Mouse (Mus musculus) embryonic stem cell, embryonic (primary cell): Measurements from ENCODE around the gene Tmem144.

Experiments used
- CTCF ChIA-PET, 4 experiments: fragments of 300-600 bp in 2 of 4; fragments of 350-600 bp in 2 of 4; sonication (Branson Sonifier 250); formaldehyde crosslinking; loops; one replicate each; lab custom pipeline; 2022; ENCODE audit warnings: inconsistent platforms in 2 of 4; lab: Charles Lee
- POLR2A ChIA-PET, 4 experiments: fragments of 300-600 bp in 2 of 4; fragments of 350-600 bp in 2 of 4; sonication (Branson Sonifier 250); formaldehyde crosslinking; loops; one replicate each; lab custom pipeline; 2022; ENCODE audit warnings: antibody characterized with exemption in 4 of 4, inconsistent platforms in 1 of 4; lab: Charles Lee

The Tmem144 gene

GRCm38 (mm10) chr3:79852654-79853166 lies at the start of gene Tmem144:
Tmem144 (minus strand) TSS chr3:79852773.
- ChIA-PET CTCF (interaction anchor here in 1 of 4 experiments (2.4 kb wide), 1 partner anchor 10 kb away, joined by 10 read pairs; no protein-coding TSS in a partner anchor), POLR2A (interaction anchor here in 2 of 4 experiments (0.7 to 4.7 kb wide), 3 partner anchors 10 to 961 kb away, joined by 3 to 25 read pairs (median 8); no protein-coding TSS in a partner anchor)

- CTCF ChIA-PET, result no interaction called here
Observed at GRCm38 (mm10) chr3:79901734-79902133, 49.2 kb upstream of the Tmem144 start.

GRCm38 (mm10) chr3:79901321-79901720 lies 48.7 kb upstream of the Tmem144 start:
- ChIA-PET POLR2A (no interaction called here), CTCF (no interaction called here)

More at GRCm38 (mm10) chr3:79901734-79902133, 49.2 kb upstream of the Tmem144 start:
- POLR2A ChIA-PET, result no interaction called here

- CTCF ChIA-PET, result no interaction called here
- POLR2A ChIA-PET, result interaction anchor here in 1 of 4 experiments (0.6 kb wide), 1 partner anchor 285 kb away, joined by 4 read pairs; no protein-coding TSS in a partner anchor
Observed at GRCm38 (mm10) chr3:79900502-79900901, 47.9 kb upstream of the Tmem144 start.

GRCm38 (mm10) chr3:79899906-79900305 lies 47.3 kb upstream of the Tmem144 start:
- ChIA-PET POLR2A (interaction anchor here in 1 of 4 experiments (0.6 kb wide), 1 partner anchor 284 kb away, joined by 4 read pairs; no protein-coding TSS in a partner anchor), CTCF (no interaction called here)

GRCm38 (mm10) chr3:79898514-79898913 lies 45.9 kb upstream of the Tmem144 start:
- ChIA-PET POLR2A (no interaction called here), CTCF (interaction anchor here in 2 of 4 experiments (0.7 to 1.5 kb wide), 2 partner anchors 11 to 85 kb away, joined by 3 read pairs; no protein-coding TSS in a partner anchor)

- ChIA-PET POLR2A (no interaction called here), CTCF (interaction anchor here in 2 of 4 experiments (0.7 to 1.5 kb wide), 2 partner anchors 10 to 84 kb away, joined by 3 read pairs; no protein-coding TSS in a partner anchor)
Observed at GRCm38 (mm10) chr3:79897534-79898370, 45.2 kb upstream of the Tmem144 start.

- ChIA-PET POLR2A (no interaction called here), CTCF (no interaction called here)
Observed at GRCm38 (mm10) chr3:79887966-79888365, 35.4 kb upstream of the Tmem144 start.

GRCm38 (mm10) chr3:79887161-79887855 lies 34.7 kb upstream of the Tmem144 start:
- POLR2A ChIA-PET, result interaction anchor here in 1 of 4 experiments (1.4 kb wide), 1 partner anchor 45 kb away, joined by 3 read pairs; no protein-coding TSS in a partner anchor
- CTCF ChIA-PET, result interaction anchor here in 1 of 4 experiments (0.8 kb wide), 1 partner anchor 11 kb away, joined by 3 read pairs; no protein-coding TSS in a partner anchor

- ChIA-PET CTCF (interaction anchor here in 1 of 4 experiments (0.6 kb wide), 1 partner anchor 9 kb away, joined by 3 read pairs; no protein-coding TSS in a partner anchor), POLR2A (interaction anchor here in 1 of 4 experiments (1.4 kb wide), 1 partner anchor 44 kb away, joined by 3 read pairs; no protein-coding TSS in a partner anchor)
Observed at GRCm38 (mm10) chr3:79886357-79887091, 34.0 kb upstream of the Tmem144 start.

GRCm38 (mm10) chr3:79885686-79886356 lies 33.2 kb upstream of the Tmem144 start:
- POLR2A ChIA-PET, result interaction anchor here in 2 of 4 experiments (0.6 to 0.9 kb wide), 2 partner anchors 50 to 136 kb away, joined by 3 to 5 read pairs; no protein-coding TSS in a partner anchor
- CTCF ChIA-PET, result interaction anchor here in 2 of 4 experiments (0.6 to 2.1 kb wide), 3 partner anchors 9 to 174 kb away, joined by 3 to 8 read pairs (median 3); no protein-coding TSS in a partner anchor

GRCm38 (mm10) chr3:79884761-79885189 lies 32.2 kb upstream of the Tmem144 start:
- ChIA-PET CTCF (interaction anchor here (0.6 to 2.1 kb wide), 16 partner anchors 11 to 776 kb away, joined by 3 to 8 read pairs (median 4); no protein-coding TSS in a partner anchor), POLR2A (interaction anchor here in 2 of 4 experiments (0.7 to 1.1 kb wide), 3 partner anchors 42 to 91 kb away, joined by 3 read pairs; no protein-coding TSS in a partner anchor)

GRCm38 (mm10) chr3:79884305-79884704 lies 31.7 kb upstream of the Tmem144 start, which contains the start of gene Fam198b:
Fam198b (plus strand) TSS chr3:79884533.
- ChIA-PET CTCF (interaction anchor here in 3 of 4 experiments (0.6 to 2.1 kb wide), 12 partner anchors 11 to 702 kb away, joined by 3 to 8 read pairs (median 4); no protein-coding TSS in a partner anchor), POLR2A (interaction anchor here in 2 of 4 experiments (0.8 to 1.6 kb wide), 3 partner anchors 41 to 91 kb away, joined by 3 to 6 read pairs (median 3); no protein-coding TSS in a partner anchor)

GRCm38 (mm10) chr3:79883092-79883491 lies 30.5 kb upstream of the Tmem144 start:
- CTCF ChIA-PET, result interaction anchor here in 3 of 4 experiments (0.6 to 1.4 kb wide), 5 partner anchors 28 to 973 kb away, joined by 3 to 7 read pairs (median 3); no protein-coding TSS in a partner anchor
- POLR2A ChIA-PET, result interaction anchor here in 2 of 4 experiments (1.4 to 1.6 kb wide), 2 partner anchors 41 to 64 kb away, joined by 3 to 6 read pairs; no protein-coding TSS in a partner anchor

- POLR2A ChIA-PET, result no interaction called here
- CTCF ChIA-PET, result no interaction called here
Observed at GRCm38 (mm10) chr3:79881645-79882044, 29.1 kb upstream of the Tmem144 start.

GRCm38 (mm10) chr3:79879246-79879645 lies 26.7 kb upstream of the Tmem144 start:
- CTCF ChIA-PET, result no interaction called here
- POLR2A ChIA-PET, result interaction anchor here in 1 of 4 experiments (1.3 kb wide), 1 partner anchor 37 kb away, joined by 5 read pairs; no protein-coding TSS in a partner anchor

- POLR2A ChIA-PET, result no interaction called here
- CTCF ChIA-PET, result no interaction called here
Observed at GRCm38 (mm10) chr3:79878350-79878749, 25.8 kb upstream of the Tmem144 start.
